In the genomic region with DNA sequence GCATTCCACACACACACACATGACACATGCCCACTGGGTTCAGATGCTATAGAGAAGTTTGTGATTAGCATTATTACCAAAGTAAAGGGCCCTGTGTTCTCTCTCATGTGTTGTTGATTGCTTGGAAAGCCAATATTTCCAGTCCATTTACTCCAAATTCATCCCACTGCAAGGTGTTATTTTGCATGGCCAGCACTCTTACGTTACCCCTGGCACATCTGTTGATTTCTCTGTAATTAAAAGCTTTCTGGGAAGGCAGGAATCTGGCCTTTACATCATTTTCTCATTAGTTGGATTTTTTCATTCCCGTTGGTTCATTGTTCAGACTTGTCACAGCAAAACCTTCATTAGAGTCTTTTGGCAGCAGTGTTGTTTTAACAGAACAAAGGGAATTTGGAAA, we compare ENCODE assay signal across 32 mouse cellular contexts. TPM values are rescaled to one million over a fixed set of nuclear protein-coding genes. Genes with fewer than 3 reads are reported as not detected.
DNase-seq lines count a peak whose midpoint lies in the region; ATAC-seq and TF ChIP-seq lines count a peak whose summit lies in the region.
"Had no signal": no experiment of that assay in that cellular context is flagged by ENCODE, and none has a peak within 500 bp of the region (broad histone marks: within the 10 kb centered on the region; RNA-seq: fewer than 3 reads in every experiment).

No protein-coding gene starts in this region.

- H3K9me3 ChIP-seq in hindbrain, embryonic 16.5 days (ENCODE audit: control insufficient read depth, low read length): no peaks in the 10 kb centered on the region
- no peaks in the 10 kb centered on the region for H3K9me3 ChIP-seq in hindbrain, embryonic 12.5 days (replicated peaks)
- no peaks in the 10 kb centered on the region for H3K9me3 ChIP-seq in forebrain, embryonic 14.5 days (replicated peaks; ENCODE audit: control insufficient read depth, low read length)
- H3K9me3 ChIP-seq in neural tube, embryonic 15.5 days (replicated peaks): no peaks in the 10 kb centered on the region
- H3K9me3 ChIP-seq: embryonic facial prominence, embryonic 13.5 days; limb, embryonic 13.5 days; megakaryocyte, embryonic 14.5 days; midbrain, embryonic 12.5 days; stomach, embryonic 15.5 days had no signal

- H3K9ac ChIP-seq in hindbrain, embryonic 16.5 days (ENCODE audit: low read depth, low read length): no peak overlapping the region
- no peak overlapping the region for H3K9ac ChIP-seq in hindbrain, embryonic 12.5 days
- H3K9ac ChIP-seq in forebrain, embryonic 14.5 days (ENCODE audit: low read length): no peak overlapping the region
- no peak overlapping the region for H3K9ac ChIP-seq in neural tube, embryonic 15.5 days (replicated peaks)
- H3K9ac ChIP-seq: embryonic facial prominence, embryonic 13.5 days; limb, embryonic 13.5 days; midbrain, embryonic 12.5 days; stomach, embryonic 15.5 days had no signal

- no peak overlapping the region for H3K4me3 ChIP-seq in hindbrain, embryonic 16.5 days (ENCODE audit: low read length)
- no peak overlapping the region for H3K4me3 ChIP-seq in hindbrain, embryonic 12.5 days
- H3K4me3 ChIP-seq in forebrain, embryonic 14.5 days (ENCODE audit: low read depth, low read length): no peak overlapping the region
- no peak overlapping the region for H3K4me3 ChIP-seq in neural tube, embryonic 15.5 days (replicated peaks)
- H3K4me3 ChIP-seq in layer of hippocampus, adult 2 months: no peak overlapping the region
- H3K4me3 ChIP-seq: embryonic facial prominence, embryonic 13.5 days; gastrocnemius, adult 2 months; limb, embryonic 13.5 days; megakaryocyte, embryonic 14.5 days; midbrain, embryonic 12.5 days; stomach, embryonic 15.5 days had no signal

- no peaks in the 10 kb centered on the region for H3K27me3 ChIP-seq in hindbrain, embryonic 16.5 days (replicated peaks; ENCODE audit: control insufficient read depth, insufficient read depth, low read length)
- no peaks in the 10 kb centered on the region for H3K27me3 ChIP-seq in hindbrain, embryonic 12.5 days
- no peaks in the 10 kb centered on the region for H3K27me3 ChIP-seq in forebrain, embryonic 14.5 days (replicated peaks; ENCODE audit: control insufficient read depth, insufficient read depth, low read length)
- no peaks in the 10 kb centered on the region for H3K27me3 ChIP-seq in neural tube, embryonic 15.5 days (replicated peaks)
- H3K27me3 ChIP-seq: embryonic facial prominence, embryonic 13.5 days; limb, embryonic 13.5 days; megakaryocyte, embryonic 14.5 days; midbrain, embryonic 12.5 days; stomach, embryonic 15.5 days had no signal

- H3K4me2 ChIP-seq in hindbrain, embryonic 16.5 days (ENCODE audit: low read length): no peak overlapping the region
- no peak overlapping the region for H3K4me2 ChIP-seq in hindbrain, embryonic 12.5 days (replicated peaks)
- no peak overlapping the region for H3K4me2 ChIP-seq in forebrain, embryonic 14.5 days (ENCODE audit: low read length)
- no peak overlapping the region for H3K4me2 ChIP-seq in neural tube, embryonic 15.5 days
- H3K4me2 ChIP-seq: embryonic facial prominence, embryonic 13.5 days; heart, embryonic 11.5 days; limb, embryonic 13.5 days; liver, embryonic 11.5 days; midbrain, embryonic 12.5 days; stomach, embryonic 15.5 days had no signal

- no peak for TF ChIP-seq CTCF in brain, embryonic 14.5 days (IDR thresholded peaks at IDR 0.05; ENCODE audit: borderline replicate concordance, extremely low read depth, insufficient read depth, insufficient read length)
- no peak for TF ChIP-seq CTCF in layer of hippocampus, adult 2 months (conservative IDR thresholded peaks at IDR 0.05)

- no peaks in the 10 kb centered on the region for H3K36me3 ChIP-seq in hindbrain, embryonic 16.5 days (ENCODE audit: control insufficient read depth, insufficient read depth, low read length)
- no peaks in the 10 kb centered on the region for H3K36me3 ChIP-seq in hindbrain, embryonic 12.5 days
- no peaks in the 10 kb centered on the region for H3K36me3 ChIP-seq in forebrain, embryonic 14.5 days (ENCODE audit: control insufficient read depth, insufficient read depth, low read length)
- H3K36me3 ChIP-seq in neural tube, embryonic 15.5 days: no peaks in the 10 kb centered on the region
- H3K36me3 ChIP-seq: embryonic facial prominence, embryonic 13.5 days; limb, embryonic 13.5 days; midbrain, embryonic 12.5 days; stomach, embryonic 15.5 days had no signal

- H3K4me1 ChIP-seq in hindbrain, embryonic 16.5 days (ENCODE audit: control insufficient read depth, insufficient read depth, low read depth, low read length): no peaks in the 10 kb centered on the region
- no peaks in the 10 kb centered on the region for H3K4me1 ChIP-seq in hindbrain, embryonic 12.5 days
- H3K4me1 ChIP-seq in forebrain, embryonic 14.5 days (ENCODE audit: control insufficient read depth, insufficient read depth, low read length): no peaks in the 10 kb centered on the region
- no peaks in the 10 kb centered on the region for H3K4me1 ChIP-seq in neural tube, embryonic 15.5 days
- H3K4me1 ChIP-seq: embryonic facial prominence, embryonic 13.5 days; megakaryocyte, embryonic 14.5 days; midbrain, embryonic 12.5 days; stomach, embryonic 15.5 days had no signal

- WGBS in hindbrain, embryonic 16.5 days: 40% methylated on average over 2 of the region's 2 CpGs
- WGBS in hindbrain, embryonic 12.5 days: 54% methylated on average over 2 of the region's 2 CpGs
- WGBS in forebrain, embryonic 14.5 days: 10% methylated on average over 2 of the region's 2 CpGs
- 28% methylated on average over 2 of the region's 2 CpGs for WGBS in neural tube, embryonic 15.5 days

- no peak overlapping the region for H3K27ac ChIP-seq in hindbrain, embryonic 16.5 days (ENCODE audit: low read depth, low read length)
- H3K27ac ChIP-seq in hindbrain, embryonic 12.5 days: no peak overlapping the region
- H3K27ac ChIP-seq in forebrain, embryonic 14.5 days (ENCODE audit: low read depth, low read length): no peak overlapping the region
- no peak overlapping the region for H3K27ac ChIP-seq in neural tube, embryonic 15.5 days (replicated peaks)
- no peak overlapping the region for H3K27ac ChIP-seq in layer of hippocampus, adult 2 months
- H3K27ac ChIP-seq: embryonic facial prominence, embryonic 13.5 days; gastrocnemius, adult 2 months; limb, embryonic 13.5 days; midbrain, embryonic 12.5 days; stomach, embryonic 15.5 days had no signal

- TF ChIP-seq POLR2A in brain, embryonic 14.5 days (IDR thresholded peaks at IDR 0.05; ENCODE audit: borderline replicate concordance, extremely low read depth, insufficient read depth, insufficient read length, poor library complexity, severe bottlenecking): no peak

- peak; percentile 64 for ATAC-seq in hindbrain, embryonic 16.5 days
- ATAC-seq in hindbrain, embryonic 12.5 days (ENCODE audit: low FRiP score): no peak
- ATAC-seq in forebrain, embryonic 14.5 days: peak; percentile 93
- ATAC-seq in neural tube, embryonic 15.5 days (ENCODE audit: low FRiP score): peak; percentile 50
- ATAC-seq: intestine, postnatal 0 days had no signal

- peak; percentile 92 for DNase-seq in brain, embryonic 14.5 days (ENCODE audit: low read depth)
- DNase-seq in forebrain, embryonic 14.5 days (ENCODE audit: low spot score): peak; percentile 88
- no peak for DNase-seq in right cerebral cortex, adult 18-20 months
- DNase-seq in MN1 (ENCODE audit: low spot score): no peak
- DNase-seq in layer of hippocampus, adult 2 months (ENCODE audit: low spot score in 2 of 2): no peak
- DNase-seq: adrenal gland, adult 8-10 months; B cell, adult 2 months; cerebellum, adult 11 months; cerebellum, adult 9-10 months; cerebellum, postnatal 36 days; embryo, embryonic 11 days; gastrocnemius, adult 2 months; gastrocnemius, postnatal 36 days; heart, adult 18-20 months; heart, postnatal 36 days; kidney, adult 9 months; kidney, postnatal 25 days; lung, postnatal 4 days; right cerebral cortex, postnatal 25 days; thymus, postnatal 14 days had no signal

RNA-seq across cellular contexts. Expression of gene Prdm5, which starts 53.1 kb away (rescaled TPM):
- polyA plus RNA-seq in hindbrain, embryonic 16.5 days (2015; fragmentation: Nextera tagmentation; extraction: Ambion mirVana): 6.7 and 7.1 TPM in 2 replicates
- 14.2 and 15.4 TPM in 2 replicates for polyA plus RNA-seq in hindbrain, embryonic 12.5 days (2016; fragmentation: Nextera tagmentation; extraction: Ambion mirVana)
- polyA plus RNA-seq in brain, embryonic 14.5 days (2012; rRNA removed): 5.3 and 6.0 TPM in 2 replicates
- polyA plus RNA-seq in forebrain, embryonic 14.5 days (2014; fragmentation: Nextera tagmentation; extraction: Ambion mirVana): 5.3 and 5.9 TPM in 2 replicates
- polyA plus RNA-seq in neural tube, embryonic 15.5 days (2015; fragmentation: Nextera tagmentation; extraction: Ambion mirVana): 5.6 and 9.0 TPM in 2 replicates
- total RNA-seq in layer of hippocampus, adult 2 months (2021): 10 to 100 TPM; 40.0 to 40.8 TPM
- total RNA-seq: monocyte, adult 5-6 weeks had no signal

RNA-seq across cellular contexts. Expression of gene Ndnf, which starts 54.3 kb away (rescaled TPM):
- polyA plus RNA-seq in hindbrain, embryonic 16.5 days (2015; fragmentation: Nextera tagmentation; extraction: Ambion mirVana): 10.8 and 15.7 TPM in 2 replicates
- polyA plus RNA-seq in hindbrain, embryonic 12.5 days (2016; fragmentation: Nextera tagmentation; extraction: Ambion mirVana): 9.2 and 11.3 TPM in 2 replicates
- polyA plus RNA-seq in brain, embryonic 14.5 days (2012; rRNA removed): 5.2 and 12.3 TPM in 2 replicates
- 4.5 and 6.7 TPM in 2 replicates for polyA plus RNA-seq in forebrain, embryonic 14.5 days (2014; fragmentation: Nextera tagmentation; extraction: Ambion mirVana)
- 10.4 and 11.2 TPM in 2 replicates for polyA plus RNA-seq in neural tube, embryonic 15.5 days (2015; fragmentation: Nextera tagmentation; extraction: Ambion mirVana)
- 10 to 100 TPM; 17.6 to 27.2 TPM for total RNA-seq in layer of hippocampus, adult 2 months (2021)

Comparison
In these comparisons a context has a peak if more than half of its experiments do, and no peak if none do; other contexts are left out.
1. DNase-seq: peak in brain, embryonic 14.5 days (single experiment) and forebrain, embryonic 14.5 days (single experiment); none in right cerebral cortex, adult 18-20 months (single experiment), MN1 (single experiment) and layer of hippocampus, adult 2 months (0 of 2).